Mouse (Mus musculus) spleen, adult 2 months (tissue): Measurements from ENCODE around the gene Il12rb1.

ENCODE experiments used
- CTCF ChIP-seq: fragments of 200-500 bp; IDR thresholded peaks from 2 replicates; pipeline ENCODE4 v1.5.1; 2011; ENCODE audit warnings: mild to moderate bottlenecking, inconsistent platforms; ENCODE audit not compliant: insufficient read depth, insufficient read length, insufficient replicate concordance; ENCODE audit errors: extremely low read depth
- POLR2A ChIP-seq: fragments of 200-500 bp; IDR thresholded peaks from 2 replicates; pipeline ENCODE4 v1.6.1; 2011; ENCODE audit warnings: low read depth, low read length, inconsistent platforms

DNA sequence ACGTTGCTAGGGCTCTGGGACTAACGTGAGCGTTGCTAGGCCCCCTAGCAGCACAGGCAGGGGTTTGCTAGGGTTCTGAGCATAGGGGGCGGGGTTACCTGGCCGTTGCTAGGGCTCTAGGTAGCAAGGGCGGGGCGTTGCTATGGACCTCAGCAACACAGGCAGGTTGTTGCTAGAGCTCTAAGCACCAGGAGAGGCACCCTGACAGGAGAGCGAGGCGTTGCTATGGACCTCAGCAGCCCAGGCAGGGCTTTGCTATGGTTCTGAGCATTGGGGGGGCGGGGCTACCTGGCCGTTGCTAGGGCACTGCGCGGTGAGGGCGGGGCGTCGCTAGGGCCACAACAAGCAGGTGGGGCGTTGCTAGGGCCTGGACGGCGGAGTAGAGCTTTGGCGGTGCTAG is 15.5 kb upstream of the Il12rb1 start:
- TF ChIP-seq CTCF (no peak), POLR2A (no peak)
